Mouse (Mus musculus) liver, adult 2 months (tissue): ENCODE measurements at regions not wholly inside any gene's neighbourhood (a gene's known extent, or its start where the extent isn't known, plus 50 kb on each side); places are given as distances from the start of the nearest gene placed in this dataset.
A peak's percentile ranks its signal among the peaks of the same experiment; 100 is the strongest.

ENCODE experiments used
- DNase-seq: peaks from one replicate; pipeline ENCODE4 v3.0.0-alpha.2; 2011; ENCODE audit warnings: low read depth, low spot score; ENCODE audit errors: extremely low read depth
- H3K27ac ChIP-seq: fragments of 200-500 bp; replicated peaks from 2 replicates; pipeline ENCODE4 v1.5.1; 2012; ENCODE audit warnings: low read depth, mild to moderate bottlenecking, control low read depth, inconsistent platforms, low read length; ENCODE audit not compliant: insufficient read depth
- H3K27me3 ChIP-seq: fragments of 200-500 bp; 2 replicates; pipeline ENCODE4 v1.6.1; 2012; ENCODE audit warnings: mild to moderate bottlenecking, moderate library complexity, low read length, inconsistent platforms; ENCODE audit not compliant: control insufficient read depth, insufficient read depth
- H3K36me3 ChIP-seq: fragments of 200-500 bp; 2 replicates; pipeline ENCODE4 v1.6.1; 2012; ENCODE audit warnings: low read length, inconsistent platforms; ENCODE audit not compliant: control insufficient read depth, insufficient read depth
- H3K4me1 ChIP-seq: fragments of 200-500 bp; 2 replicates; pipeline ENCODE4 v1.6.1; 2011; ENCODE audit warnings: low read length; ENCODE audit not compliant: control insufficient read depth, insufficient read depth
- H3K4me3 ChIP-seq: fragments of 200-500 bp; 2 replicates; pipeline ENCODE4 v1.5.1; 2011; ENCODE audit warnings: low read depth, mild to moderate bottlenecking, control low read depth, low read length, moderate library complexity; ENCODE audit not compliant: insufficient read depth
- H3K79me2 ChIP-seq: fragments of 200-500 bp; 2 replicates; pipeline ENCODE4 v1.6.1; 2012; ENCODE audit warnings: inconsistent platforms, mild to moderate bottlenecking, low read length, moderate library complexity; ENCODE audit not compliant: control insufficient read depth, insufficient read depth
- H3K9ac ChIP-seq: fragments of 200-500 bp; 2 replicates; pipeline ENCODE4 v1.6.1; 2012; ENCODE audit warnings: low read depth, mild to moderate bottlenecking, control low read depth, inconsistent platforms, low read length
- CTCF ChIP-seq: fragments of 200-500 bp; IDR thresholded peaks from 2 replicates; pipeline ENCODE4 v1.5.1; 2011; ENCODE audit warnings: low read depth, low read length, control low read depth
- POLR2A ChIP-seq: fragments of 200-500 bp; IDR thresholded peaks from 2 replicates; pipeline ENCODE4 v1.6.1; 2011; ENCODE audit warnings: low read length, control low read depth; ENCODE audit not compliant: insufficient read depth; ENCODE audit errors: extremely low read depth
- WGBS: fragments of 180-500 bp; shearing (Covaris S2); methylation state at CpG from one replicate; pipeline ENCODE4 v1.1.7; 2018; 5-methylcytosine and 5-hydroxymethylcytosine counted together

DNA sequence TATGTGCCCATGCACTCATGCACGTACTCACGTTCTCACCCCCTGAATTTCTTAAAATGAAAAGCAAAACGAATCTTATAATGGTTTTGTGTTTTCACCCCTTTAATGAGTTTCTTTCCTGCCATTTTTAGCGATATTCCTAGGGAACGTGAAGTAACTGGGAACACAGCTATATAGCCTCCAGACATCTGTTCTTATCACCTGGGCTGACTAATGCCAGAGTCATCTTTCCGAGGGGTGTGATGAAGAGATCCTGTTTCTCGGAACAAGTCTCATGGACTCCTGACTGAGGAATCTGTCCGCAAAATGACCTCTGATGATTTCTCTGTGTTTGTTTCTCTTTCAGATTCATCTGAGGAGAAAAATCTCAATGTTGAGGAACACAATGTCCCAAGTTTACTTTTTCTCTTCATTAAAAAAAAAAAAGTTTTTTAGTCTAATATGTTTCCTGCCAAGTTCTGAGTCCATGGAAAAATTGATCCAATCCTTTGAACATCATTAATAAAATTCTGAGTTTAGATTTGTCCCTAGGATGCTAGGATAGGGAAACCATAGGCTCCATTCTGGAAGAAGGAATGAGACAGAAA is 435.7 kb upstream of the Tshz3 start:
- 74% methylated on average over 8 of the region's 8 CpGs for WGBS
- no peak overlapping the region; the same call in 1 of the 2 replicates for H3K27ac ChIP-seq
- no peak for TF ChIP-seq POLR2A
- no peak for TF ChIP-seq CTCF
- H3K9ac ChIP-seq, result no peak overlapping the region
- no peaks in the 10 kb centered on the region for H3K4me1 ChIP-seq
- H3K79me2 ChIP-seq, result no peaks in the 10 kb centered on the region
- no peaks in the 10 kb centered on the region for H3K36me3 ChIP-seq
- peak; percentile 28 for DNase-seq
- H3K27me3 ChIP-seq, result peaks cover 2% of the 10 kb centered on the region; the same call in 1 of the 2 replicates
- no peak overlapping the region for H3K4me3 ChIP-seq

GRCm38 (mm10) chr7:36257102-36257501 is 440.8 kb upstream of the Tshz3 start:
- H3K27me3 ChIP-seq, result peaks cover 2% of the 10 kb centered on the region; the same call in 1 of the 2 replicates
- DNase-seq, result no peak
- TF ChIP-seq CTCF (no peak), POLR2A (no peak)
- H3K4me3 ChIP-seq, result no peak overlapping the region
- H3K27ac ChIP-seq, result no peak overlapping the region
- no peaks in the 10 kb centered on the region for H3K4me1 ChIP-seq
- no peaks in the 10 kb centered on the region for H3K79me2 ChIP-seq
- no peaks in the 10 kb centered on the region for H3K36me3 ChIP-seq
- no peak overlapping the region for H3K9ac ChIP-seq
- 95% methylated on average over 15 of the region's 15 CpGs for WGBS

GRCm38 (mm10) chr7:36247356-36247755 is 444.6 kb upstream of the Zfp507 start:
- Histone ChIP-seq H3K27ac (no peak overlapping the region), H3K79me2 (no peaks in the 10 kb centered on the region), H3K4me1 (no peaks in the 10 kb centered on the region), H3K27me3 (no peaks in the 10 kb centered on the region), H3K36me3 (no peaks in the 10 kb centered on the region), H3K4me3 (no peak overlapping the region), H3K9ac (no peak overlapping the region)
- peak; percentile 15 for DNase-seq
- TF ChIP-seq CTCF (no peak), POLR2A (no peak)

- Histone ChIP-seq H3K36me3 (no peaks in the 10 kb centered on the region), H3K79me2 (no peaks in the 10 kb centered on the region), H3K27me3 (no peaks in the 10 kb centered on the region), H3K27ac (no peak overlapping the region), H3K9ac (no peak overlapping the region), H3K4me1 (no peaks in the 10 kb centered on the region), H3K4me3 (no peak overlapping the region)
- 96% methylated on average over 2 of the region's 2 CpGs for WGBS
- no peak for DNase-seq
- TF ChIP-seq POLR2A (no peak), CTCF (no peak; the same call in 1 of the 2 replicates)
Measured at GRCm38 (mm10) chr7:36236673-36237072, 433.9 kb upstream of the Zfp507 start.

GRCm38 (mm10) chr7:36229031-36229430 is 426.2 kb upstream of the Zfp507 start:
- Histone ChIP-seq H3K27me3 (no peaks in the 10 kb centered on the region), H3K4me1 (no peaks in the 10 kb centered on the region), H3K9ac (no peak overlapping the region), H3K27ac (no peak overlapping the region), H3K36me3 (no peaks in the 10 kb centered on the region), H3K79me2 (no peaks in the 10 kb centered on the region), H3K4me3 (no peak overlapping the region)
- no peak for TF ChIP-seq CTCF
- no peak for TF ChIP-seq POLR2A
- DNase-seq, result no peak

- no peaks in the 10 kb centered on the region for H3K4me1 ChIP-seq
- 94% methylated on average over 8 of the region's 8 CpGs for whole genome bisulfite sequencing
- no peak overlapping the region for H3K9ac ChIP-seq
- H3K27me3 ChIP-seq, result no peaks in the 10 kb centered on the region
- H3K79me2 ChIP-seq, result no peaks in the 10 kb centered on the region
- DNase-seq, result no peak
- no peak overlapping the region for H3K4me3 ChIP-seq
- no peak overlapping the region for H3K27ac ChIP-seq
- TF ChIP-seq CTCF (no peak), POLR2A (no peak)
- no peaks in the 10 kb centered on the region for H3K36me3 ChIP-seq
Measured at GRCm38 (mm10) chr7:36224416-36224815, 421.6 kb upstream of the Zfp507 start.
